Mouse (Mus musculus) olfactory bulb, adult 2 months (tissue): Measurements from ENCODE around the gene Cacna1e.

ENCODE experiments used
- CTCF ChIP-seq: fragments of 200-500 bp; IDR thresholded peaks from 2 replicates; pipeline ENCODE4 v1.5.1; 2012; ENCODE audit warnings: low read depth, mild to moderate bottlenecking, low read length, moderate library complexity; ENCODE audit not compliant: insufficient read depth
- POLR2A ChIP-seq: fragments of 200-500 bp; IDR thresholded peaks from 2 replicates; pipeline ENCODE4 v1.6.1; 2012; ENCODE audit warnings: mild to moderate bottlenecking, low read depth, low read length, moderate library complexity; ENCODE audit not compliant: insufficient read depth

GRCm38 (mm10) chr1:154723078-154723477 lies 161.2 kb downstream of the Cacna1e start:
- TF ChIP-seq CTCF = no peak
- no peak for TF ChIP-seq POLR2A
